Mouse (Mus musculus) limb, embryonic 11.5 days (tissue): Measurements from ENCODE around the gene Mtmr2. TPM values are rescaled to one million over a fixed set of nuclear protein-coding genes. Genes with fewer than 3 reads are reported as not detected.

ENCODE experiments used
- ATAC-seq: fragments of 200-750 bp; cut with Nextera tagmentation; 2 replicates; pipeline ENCODE4 v1.8.0; 2017; ENCODE audit warnings: low read depth; ENCODE audit not compliant: insufficient number of reproducible peaks, low FRiP score, low TSS enrichment
- DNase-seq: peaks from one replicate; pipeline ENCODE4 v3.0.0-alpha.2; 2015; ENCODE audit warnings: low spot score
- H3K27ac ChIP-seq: fragments of 300-500 bp; sonication (generic); replicated peaks from 2 replicates; pipeline ENCODE4 v1.5.1; 2014; ENCODE audit warnings: low read depth, mild to moderate bottlenecking, low read length
- H3K27me3 ChIP-seq: fragments of 300-500 bp; sonication (generic); 2 replicates; pipeline ENCODE4 v1.6.1; 2014; ENCODE audit warnings: mild to moderate bottlenecking, low read length, mixed read lengths; ENCODE audit not compliant: control insufficient read depth, insufficient read depth
- H3K36me3 ChIP-seq: fragments of 300-500 bp; sonication (generic); 2 replicates; pipeline ENCODE4 v1.6.1; 2014; ENCODE audit warnings: mild to moderate bottlenecking, low read length, moderate library complexity, mixed read lengths; ENCODE audit not compliant: control insufficient read depth, insufficient read depth
- H3K4me1 ChIP-seq: fragments of 300-500 bp; sonication (generic); 2 replicates; pipeline ENCODE4 v1.6.1; 2014; ENCODE audit warnings: low read length, mixed read lengths; ENCODE audit not compliant: control insufficient read depth, insufficient read depth
- H3K4me2 ChIP-seq: fragments of 300-500 bp; sonication (generic); 2 replicates; pipeline ENCODE4 v1.6.1; 2014; ENCODE audit warnings: low read depth, mild to moderate bottlenecking, moderate library complexity; ENCODE audit not compliant: severe bottlenecking
- H3K4me3 ChIP-seq: fragments of 300-500 bp; sonication (generic); 2 replicates; pipeline ENCODE4 v1.5.1; 2014; ENCODE audit warnings: low read depth, low read length
- H3K9ac ChIP-seq: fragments of 300-500 bp; sonication (generic); 2 replicates; pipeline ENCODE4 v1.6.1; 2014; ENCODE audit warnings: mild to moderate bottlenecking, low read length
- H3K9me3 ChIP-seq: fragments of 300-500 bp; sonication (generic); 2 replicates; pipeline ENCODE4 v1.6.1; 2016; ENCODE audit warnings: low read length; ENCODE audit not compliant: control insufficient read depth
- WGBS: fragments of 180-500 bp; shearing (Covaris S2); extraction: QIAGEN DNeasy Blood & Tissue Kit; methylation state at CpG from one replicate; pipeline ENCODE4 v1.1.7; 2014; 5-methylcytosine and 5-hydroxymethylcytosine counted together
- polyA plus RNA-seq: library from polyadenylated mRNA; unstranded; fragments of >200 nt; fragmentation: Nextera tagmentation; extraction: Ambion mirVana; gene quantifications from 2 replicates; pipeline ENCODE4 v1.2.1, GENCODE M21; 2014

Mtmr2 gene
- polyA plus RNA-seq, 1 experiment from 2014 or later: 89.5 TPM

- 89% methylated on average over 3 of the region's 3 CpGs for WGBS
- no peak overlapping the region for H3K9ac ChIP-seq
- H3K27me3 ChIP-seq: no peaks in the 10 kb centered on the region
- DNase-seq (no peak), ATAC-seq (no peak)
- peaks cover 16% of the 10 kb centered on the region; the same call in 1 of the 2 replicates for H3K36me3 ChIP-seq
- no peak overlapping the region for H3K4me3 ChIP-seq
- H3K9me3 ChIP-seq: no peaks in the 10 kb centered on the region
- no peak overlapping the region for H3K4me2 ChIP-seq
- peaks cover 6% of the 10 kb centered on the region for H3K4me1 ChIP-seq
- no peak overlapping the region for H3K27ac ChIP-seq
Measured at GRCm38 (mm10) chr9:13820774-13821173, 72.6 kb downstream of the Mtmr2 start.

GRCm38 (mm10) chr9:13825896-13826295 is 77.7 kb downstream of the Mtmr2 start:
- Histone ChIP-seq H3K4me2 (peak overlapping the region; percentile 60), H3K27me3 (no peaks in the 10 kb centered on the region), H3K9ac (peak overlapping the region; percentile 95), H3K4me1 (peaks cover 9% of the 10 kb centered on the region), H3K4me3 (peak overlapping the region; percentile 85), H3K9me3 (no peaks in the 10 kb centered on the region), H3K27ac (peak overlapping the region; percentile 98), H3K36me3 (peaks cover 3% of the 10 kb centered on the region; the same call in 1 of the 2 replicates)
- DNase-seq (no peak), ATAC-seq (no peak)
- whole genome bisulfite sequencing: 11% methylated on average over 8 of the region's 8 CpGs

- WGBS: under 1% methylated on average over 30 of the region's 31 CpGs
- Histone ChIP-seq H3K27ac (peak overlapping the region; percentile 98), H3K36me3 (peaks cover 8% of the 10 kb centered on the region; the same call in 1 of the 2 replicates), H3K27me3 (no peaks in the 10 kb centered on the region), H3K4me2 (peak overlapping the region; percentile 60), H3K4me1 (peaks cover 9% of the 10 kb centered on the region), H3K9me3 (no peaks in the 10 kb centered on the region), H3K9ac (peak overlapping the region; percentile 95), H3K4me3 (peak overlapping the region; percentile 85)
- DNase-seq (peak; percentile 80), ATAC-seq (peak; percentile 8; the same call in 1 of the 2 replicates)
Measured at GRCm38 (mm10) chr9:13826391-13826805, 78.2 kb downstream of the Mtmr2 start.

- peak within 1 kb of the TSS; percentile 98 for H3K27ac ChIP-seq
- no peaks in the 10 kb centered on the region for H3K9me3 ChIP-seq
- no peaks in the 10 kb centered on the region for H3K27me3 ChIP-seq
- ATAC-seq (peak; percentile 95), DNase-seq (peak; percentile 96)
- H3K4me2 ChIP-seq: peak within 1 kb of the TSS; percentile 69
- WGBS: under 1% methylated on average over 44 of the region's 44 CpGs
- peaks cover 8% of the 10 kb centered on the region; the same call in 1 of the 2 replicates for H3K36me3 ChIP-seq
- H3K9ac ChIP-seq: peak within 1 kb of the TSS; percentile 95
- peak within 1 kb of the TSS; percentile 85 for H3K4me3 ChIP-seq
- H3K4me1 ChIP-seq: peaks cover 9% of the 10 kb centered on the region
Measured at GRCm38 (mm10) chr9:13826832-13827405, 78.7 kb downstream of the Mtmr2 start, which contains the start of gene Cep57. Cep57 (minus strand) TSS chr9:13827107.

- Histone ChIP-seq H3K9me3 (no peaks in the 10 kb centered on the region), H3K36me3 (0 out of 2 replicates have a peak, but pooled peaks cover 8% of the 10 kb centered on the region), H3K27me3 (no peaks in the 10 kb centered on the region), H3K4me1 (peaks cover 9% of the 10 kb centered on the region), H3K9ac (peak within 1 kb of the TSS; percentile 95), H3K27ac (peak within 1 kb of the TSS; percentile 98), H3K4me3 (peak within 1 kb of the TSS; percentile 85), H3K4me2 (peak within 1 kb of the TSS; percentile 69)
- DNase-seq: peak; percentile 99
- under 1% methylated on average over 64 of the region's 67 CpGs for WGBS
- peak; percentile 96 for ATAC-seq
Measured at GRCm38 (mm10) chr9:13827406-13828086, 79.3 kb downstream of the Mtmr2 start, which contains the start of gene Fam76b. Fam76b (plus strand) TSS chr9:13827716.

- Histone ChIP-seq H3K36me3 (0 out of 2 replicates have a peak, but pooled peaks cover 8% of the 10 kb centered on the region), H3K27me3 (no peaks in the 10 kb centered on the region), H3K4me1 (peaks cover 9% of the 10 kb centered on the region), H3K9ac (peak overlapping the region; percentile 92), H3K9me3 (no peaks in the 10 kb centered on the region), H3K27ac (peak overlapping the region; percentile 89), H3K4me3 (peak overlapping the region; percentile 85), H3K4me2 (peak overlapping the region; percentile 69)
- ATAC-seq (no peak), DNase-seq (peak; percentile 84)
- 0% methylated on average over 23 of the region's 23 CpGs for WGBS
Measured at GRCm38 (mm10) chr9:13828087-13828441, 79.9 kb downstream of the Mtmr2 start.

- Histone ChIP-seq H3K4me3 (no peak overlapping the region), H3K9ac (no peak overlapping the region), H3K27ac (no peak overlapping the region), H3K4me1 (no peaks in the 10 kb centered on the region), H3K27me3 (no peaks in the 10 kb centered on the region), H3K4me2 (no peak overlapping the region), H3K9me3 (no peaks in the 10 kb centered on the region), H3K36me3 (peaks cover 20% of the 10 kb centered on the region)
- WGBS: 91% methylated on average over 3 of the region's 3 CpGs
- DNase-seq (no peak), ATAC-seq (no peak)
Measured at GRCm38 (mm10) chr9:13835256-13835655, 87.0 kb downstream of the Mtmr2 start.

GRCm38 (mm10) chr9:13836726-13837125 is 88.5 kb downstream of the Mtmr2 start:
- Histone ChIP-seq H3K9me3 (no peaks in the 10 kb centered on the region), H3K9ac (no peak overlapping the region), H3K4me3 (no peak overlapping the region), H3K36me3 (peaks cover 19% of the 10 kb centered on the region), H3K27me3 (no peaks in the 10 kb centered on the region), H3K27ac (no peak overlapping the region), H3K4me1 (no peaks in the 10 kb centered on the region), H3K4me2 (no peak overlapping the region)
- ATAC-seq (no peak), DNase-seq (no peak)
- WGBS: 75% methylated on average over 2 of the region's 2 CpGs
